Mouse (Mus musculus): Measurements from ENCODE around the gene Noxo1. TPM values are rescaled to one million over a fixed set of nuclear protein-coding genes. Genes with fewer than 3 reads are reported as not detected.

The Noxo1 gene
- polyA plus RNA-seq, 1 experiment, result 7.1 TPM

- DNase-seq, result peak; percentile 97
- under 1% methylated on average over 80 of the region's 80 CpGs for WGBS
- no peaks in the 10 kb centered on the region for H3K36me3 ChIP-seq (ENCODE audit: control insufficient read depth, insufficient read depth, low read length)
Observed at GRCm38 (mm10) chr17:24669545-24670245, 26.3 kb upstream of the Noxo1 start, which contains the start of gene Zfp598. Gene Zfp598 (plus strand): TSS chr17:24669687.

GRCm38 (mm10) chr17:24670246-24670844, 25.7 kb upstream of the Noxo1 start:
- H3K27ac ChIP-seq (ENCODE audit: insufficient read depth, low read depth, low read length), result peak overlapping the region; percentile 48
- H3K36me3 ChIP-seq (ENCODE audit: control insufficient read depth, insufficient read depth, low read length), result no peaks in the 10 kb centered on the region
- TF ChIP-seq CTCF (conservative IDR thresholded peaks at IDR 0.05; ENCODE audit: insufficient read depth, insufficient read length, low read depth, low read length), result no peak
- no peak for TF ChIP-seq POLR2A (IDR thresholded peaks at IDR 0.05; ENCODE audit: low read depth, low read length)
- WGBS, result 5% methylated on average over 8 of the region's 8 CpGs
- H3K4me3 ChIP-seq (ENCODE audit: insufficient read depth, low read depth, low read length), result peak overlapping the region; percentile 95
- H3K27me3 ChIP-seq (replicated peaks; ENCODE audit: control insufficient read depth, insufficient read depth, low read length), result no peaks in the 10 kb centered on the region
- H3K4me1 ChIP-seq (ENCODE audit: control insufficient read depth, insufficient read depth, low read length), result peaks cover 14% of the 10 kb centered on the region
- no peak for DNase-seq

More at GRCm38 (mm10) chr17:24669545-24670245, 26.3 kb upstream of the Noxo1 start, which contains the start of gene Zfp598:
- peaks cover 14% of the 10 kb centered on the region for H3K4me1 ChIP-seq (ENCODE audit: control insufficient read depth, insufficient read depth, low read length)
- no peaks in the 10 kb centered on the region for H3K27me3 ChIP-seq (replicated peaks; ENCODE audit: control insufficient read depth, insufficient read depth, low read length)
- H3K27ac ChIP-seq (ENCODE audit: insufficient read depth, low read depth, low read length), result peak within 1 kb of the TSS; percentile 48
- TF ChIP-seq CTCF (conservative IDR thresholded peaks at IDR 0.05; ENCODE audit: insufficient read depth, insufficient read length, low read depth, low read length) (peak; percentile 19; the same call in 1 of the 2 replicates), POLR2A (IDR thresholded peaks at IDR 0.05; ENCODE audit: low read depth, low read length) (peak; percentile 12)
- peak within 1 kb of the TSS; percentile 95 for H3K4me3 ChIP-seq (ENCODE audit: insufficient read depth, low read depth, low read length)

GRCm38 (mm10) chr17:24671346-24671745, 24.7 kb upstream of the Noxo1 start:
- Histone ChIP-seq H3K27ac (ENCODE audit: insufficient read depth, low read depth, low read length) (no peak overlapping the region), H3K4me1 (ENCODE audit: control insufficient read depth, insufficient read depth, low read length) (peaks cover 14% of the 10 kb centered on the region), H3K27me3 (replicated peaks; ENCODE audit: control insufficient read depth, insufficient read depth, low read length) (no peaks in the 10 kb centered on the region), H3K4me3 (ENCODE audit: insufficient read depth, low read depth, low read length) (no peak overlapping the region), H3K36me3 (ENCODE audit: control insufficient read depth, insufficient read depth, low read length) (no peaks in the 10 kb centered on the region)
- WGBS, result 54% methylated on average over 5 of the region's 5 CpGs
- TF ChIP-seq CTCF (conservative IDR thresholded peaks at IDR 0.05; ENCODE audit: insufficient read depth, insufficient read length, low read depth, low read length) (no peak), POLR2A (IDR thresholded peaks at IDR 0.05; ENCODE audit: low read depth, low read length) (no peak)
- DNase-seq, result no peak

- 13% methylated on average over 5 of the region's 5 CpGs for WGBS
Observed at GRCm38 (mm10) chr17:24672141-24672540, 23.9 kb upstream of the Noxo1 start.

GRCm38 (mm10) chr17:24674277-24674676, 21.8 kb upstream of the Noxo1 start:
- no peak overlapping the region for H3K27ac ChIP-seq (ENCODE audit: insufficient read depth, low read depth, low read length)
- no peak for DNase-seq
- H3K4me3 ChIP-seq (ENCODE audit: insufficient read depth, low read depth, low read length), result no peak overlapping the region
- H3K27me3 ChIP-seq (replicated peaks; ENCODE audit: control insufficient read depth, insufficient read depth, low read length), result no peaks in the 10 kb centered on the region
- H3K36me3 ChIP-seq (ENCODE audit: control insufficient read depth, insufficient read depth, low read length), result no peaks in the 10 kb centered on the region
- no peak for TF ChIP-seq POLR2A (IDR thresholded peaks at IDR 0.05; ENCODE audit: low read depth, low read length)
- TF ChIP-seq CTCF (conservative IDR thresholded peaks at IDR 0.05; ENCODE audit: insufficient read depth, insufficient read length, low read depth, low read length), result no peak
- 64% methylated on average over 7 of the region's 7 CpGs for WGBS
- H3K4me1 ChIP-seq (ENCODE audit: control insufficient read depth, insufficient read depth, low read length), result peaks cover 14% of the 10 kb centered on the region

More at GRCm38 (mm10) chr17:24672141-24672540, 23.9 kb upstream of the Noxo1 start:
- no peak for TF ChIP-seq POLR2A (IDR thresholded peaks at IDR 0.05; ENCODE audit: low read depth, low read length)
- no peak for TF ChIP-seq CTCF (conservative IDR thresholded peaks at IDR 0.05; ENCODE audit: insufficient read depth, insufficient read length, low read depth, low read length)
- no peaks in the 10 kb centered on the region for H3K36me3 ChIP-seq (ENCODE audit: control insufficient read depth, insufficient read depth, low read length)
- no peak overlapping the region for H3K27ac ChIP-seq (ENCODE audit: insufficient read depth, low read depth, low read length)
- H3K27me3 ChIP-seq (replicated peaks; ENCODE audit: control insufficient read depth, insufficient read depth, low read length), result no peaks in the 10 kb centered on the region
- no peak overlapping the region for H3K4me3 ChIP-seq (ENCODE audit: insufficient read depth, low read depth, low read length)
- DNase-seq, result peak; percentile 82
- peaks cover 14% of the 10 kb centered on the region for H3K4me1 ChIP-seq (ENCODE audit: control insufficient read depth, insufficient read depth, low read length)

GRCm38 (mm10) chr17:24676187-24676586, 19.8 kb upstream of the Noxo1 start:
- H3K36me3 ChIP-seq (ENCODE audit: control insufficient read depth, insufficient read depth, low read length), result no peaks in the 10 kb centered on the region
- H3K4me1 ChIP-seq (ENCODE audit: control insufficient read depth, insufficient read depth, low read length), result peaks cover 8% of the 10 kb centered on the region

GRCm38 (mm10) chr17:24676877-24677276, 19.2 kb upstream of the Noxo1 start:
- Histone ChIP-seq H3K27me3 (replicated peaks; ENCODE audit: control insufficient read depth, insufficient read depth, low read length) (no peaks in the 10 kb centered on the region), H3K4me3 (ENCODE audit: insufficient read depth, low read depth, low read length) (no peak overlapping the region), H3K4me1 (ENCODE audit: control insufficient read depth, insufficient read depth, low read length) (peaks cover 3% of the 10 kb centered on the region; the same call in 1 of the 2 replicates), H3K27ac (ENCODE audit: insufficient read depth, low read depth, low read length) (no peak overlapping the region), H3K36me3 (ENCODE audit: control insufficient read depth, insufficient read depth, low read length) (no peaks in the 10 kb centered on the region)
- no peak for DNase-seq
- TF ChIP-seq CTCF (conservative IDR thresholded peaks at IDR 0.05; ENCODE audit: insufficient read depth, insufficient read length, low read depth, low read length), result no peak
- TF ChIP-seq POLR2A (IDR thresholded peaks at IDR 0.05; ENCODE audit: low read depth, low read length), result no peak
- 94% methylated on average over 5 of the region's 5 CpGs for WGBS

More at GRCm38 (mm10) chr17:24676187-24676586, 19.8 kb upstream of the Noxo1 start:
- peak; percentile 66 for TF ChIP-seq CTCF (conservative IDR thresholded peaks at IDR 0.05; ENCODE audit: insufficient read depth, insufficient read length, low read depth, low read length)
- TF ChIP-seq POLR2A (IDR thresholded peaks at IDR 0.05; ENCODE audit: low read depth, low read length), result no peak
- WGBS, result 58% methylated on average over 2 of the region's 2 CpGs
- Histone ChIP-seq H3K27ac (ENCODE audit: insufficient read depth, low read depth, low read length) (no peak overlapping the region), H3K4me3 (ENCODE audit: insufficient read depth, low read depth, low read length) (no peak overlapping the region), H3K27me3 (replicated peaks; ENCODE audit: control insufficient read depth, insufficient read depth, low read length) (no peaks in the 10 kb centered on the region)
- peak; percentile 67 for DNase-seq

Measured in kidney, adult 2 months (tissue).